Mouse (Mus musculus): ENCODE measurements around the gene Lrrc4. TPM values are rescaled to one million over a fixed set of nuclear protein-coding genes. Genes with fewer than 3 reads are reported as not detected.

Lrrc4 gene
- polyA plus RNA-seq, 1 experiment from 2014 or later: 0.65 TPM

DNA sequence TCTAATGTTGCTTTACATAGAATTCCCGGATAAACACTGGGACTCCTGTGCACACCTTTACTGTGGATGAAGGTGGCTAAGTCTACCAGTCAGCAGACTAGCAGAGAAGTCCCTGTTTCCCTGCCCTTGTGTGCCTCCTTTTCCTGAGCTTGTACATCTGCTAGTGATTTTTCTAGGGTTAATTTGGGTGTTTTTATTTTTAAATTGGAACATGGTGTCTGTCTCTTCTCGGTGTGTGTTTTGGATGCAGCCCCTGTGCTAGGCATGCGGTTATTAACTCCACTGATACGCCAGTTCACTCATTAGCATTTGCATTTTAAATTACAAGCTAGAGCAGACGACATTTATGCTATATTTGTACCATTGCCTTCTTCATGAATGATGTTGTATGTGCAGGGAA is 77.9 kb downstream of the Lrrc4 start:
- 90% methylated on average over 5 of the region's 5 CpGs for WGBS
- no peaks in the 10 kb centered on the region for H3K9me3 ChIP-seq (ENCODE audit: control insufficient read depth, low read length)
- no peaks in the 10 kb centered on the region for H3K27me3 ChIP-seq (replicated peaks; ENCODE audit: control insufficient read depth, insufficient read depth, low read length)
- no peak overlapping the region for H3K27ac ChIP-seq (ENCODE audit: low read length)
- H3K4me2 ChIP-seq (ENCODE audit: low read depth, low read length): no peak overlapping the region
- no peak overlapping the region for H3K4me3 ChIP-seq (ENCODE audit: low read length)
- peaks cover 7% of the 10 kb centered on the region; the same call in 1 of the 2 replicates for H3K4me1 ChIP-seq (ENCODE audit: control insufficient read depth, insufficient read depth, low read length)
- no peak overlapping the region for H3K9ac ChIP-seq (ENCODE audit: low read depth, low read length)
- H3K36me3 ChIP-seq (ENCODE audit: control insufficient read depth, insufficient read depth, low read length): no peaks in the 10 kb centered on the region
- ATAC-seq: no peak

GRCm38 (mm10) chr6:28753217-28753616 is 78.3 kb downstream of the Lrrc4 start:
- H3K9me3 ChIP-seq (ENCODE audit: control insufficient read depth, low read length): no peaks in the 10 kb centered on the region
- 97% methylated on average over 5 of the region's 5 CpGs for WGBS
- H3K9ac ChIP-seq (ENCODE audit: low read depth, low read length): no peak overlapping the region
- ATAC-seq: no peak
- H3K36me3 ChIP-seq (ENCODE audit: control insufficient read depth, insufficient read depth, low read length): no peaks in the 10 kb centered on the region
- H3K27ac ChIP-seq (ENCODE audit: low read length): no peak overlapping the region
- no peak overlapping the region for H3K4me3 ChIP-seq (ENCODE audit: low read length)
- no peak overlapping the region for H3K4me2 ChIP-seq (ENCODE audit: low read depth, low read length)
- no peaks in the 10 kb centered on the region for H3K27me3 ChIP-seq (replicated peaks; ENCODE audit: control insufficient read depth, insufficient read depth, low read length)
- H3K4me1 ChIP-seq (ENCODE audit: control insufficient read depth, insufficient read depth, low read length): peaks cover 3% of the 10 kb centered on the region; the same call in 1 of the 2 replicates

DNA sequence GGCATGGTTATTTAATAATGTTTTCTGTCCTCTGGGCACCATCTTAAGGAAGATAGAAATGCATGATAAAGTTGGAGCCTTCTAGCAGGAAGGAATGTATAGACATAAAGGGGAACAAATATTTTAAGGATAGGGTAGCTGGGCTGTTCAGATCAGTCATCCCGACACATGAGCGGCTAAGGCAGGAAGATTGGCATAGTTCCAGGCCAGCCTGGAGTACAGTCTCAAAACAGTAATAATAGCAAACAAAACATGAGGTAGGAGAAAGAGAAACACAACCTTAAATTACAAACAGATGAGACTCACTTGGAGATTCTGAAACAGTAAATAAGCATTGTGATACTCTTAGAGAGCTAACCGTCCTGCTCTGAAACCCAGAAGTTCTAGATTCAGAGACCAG is 80.4 kb downstream of the Lrrc4 start:
- no peaks in the 10 kb centered on the region for H3K9me3 ChIP-seq (ENCODE audit: control insufficient read depth, low read length)
- H3K4me1 ChIP-seq (ENCODE audit: control insufficient read depth, insufficient read depth, low read length): no peaks in the 10 kb centered on the region
- ATAC-seq: no peak
- H3K4me2 ChIP-seq (ENCODE audit: low read depth, low read length): no peak overlapping the region
- no peak overlapping the region for H3K9ac ChIP-seq (ENCODE audit: low read depth, low read length)
- no peaks in the 10 kb centered on the region for H3K27me3 ChIP-seq (replicated peaks; ENCODE audit: control insufficient read depth, insufficient read depth, low read length)
- H3K36me3 ChIP-seq (ENCODE audit: control insufficient read depth, insufficient read depth, low read length): no peaks in the 10 kb centered on the region
- no peak overlapping the region for H3K27ac ChIP-seq (ENCODE audit: low read length)
- 74% methylated on average over 3 of the region's 3 CpGs for WGBS
- no peak overlapping the region for H3K4me3 ChIP-seq (ENCODE audit: low read length)

DNA sequence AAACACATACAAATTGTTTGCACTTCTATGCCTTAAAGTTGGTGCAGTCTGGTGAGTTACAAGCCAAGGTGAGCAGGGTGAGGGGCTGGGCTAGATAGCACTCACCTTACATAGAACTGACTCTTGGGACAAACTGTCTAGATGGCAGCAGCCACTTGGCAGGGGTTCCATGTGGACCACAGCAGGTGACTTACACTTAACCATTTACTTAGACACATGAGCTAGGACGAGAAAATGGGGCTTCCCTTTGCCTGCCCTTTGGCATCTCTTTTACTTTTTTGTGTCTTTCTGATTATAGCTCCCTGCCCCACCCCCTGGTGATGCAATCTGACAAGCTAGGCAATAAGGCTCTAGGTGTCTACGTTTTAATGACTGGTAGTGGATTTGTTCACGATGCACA is 82.3 kb downstream of the Lrrc4 start:
- no peak overlapping the region for H3K9ac ChIP-seq (ENCODE audit: low read depth, low read length)
- no peak for ATAC-seq
- H3K9me3 ChIP-seq (ENCODE audit: control insufficient read depth, low read length): no peaks in the 10 kb centered on the region
- H3K4me2 ChIP-seq (ENCODE audit: low read depth, low read length): no peak overlapping the region
- H3K4me1 ChIP-seq (ENCODE audit: control insufficient read depth, insufficient read depth, low read length): no peaks in the 10 kb centered on the region
- H3K4me3 ChIP-seq (ENCODE audit: low read length): no peak overlapping the region
- H3K36me3 ChIP-seq (ENCODE audit: control insufficient read depth, insufficient read depth, low read length): no peaks in the 10 kb centered on the region
- 69% methylated on average over 3 of the region's 3 CpGs for WGBS
- no peaks in the 10 kb centered on the region for H3K27me3 ChIP-seq (replicated peaks; ENCODE audit: control insufficient read depth, insufficient read depth, low read length)
- no peak overlapping the region for H3K27ac ChIP-seq (ENCODE audit: low read length)

- H3K4me1 ChIP-seq (ENCODE audit: control insufficient read depth, insufficient read depth, low read length): no peaks in the 10 kb centered on the region
- no peaks in the 10 kb centered on the region for H3K27me3 ChIP-seq (replicated peaks; ENCODE audit: control insufficient read depth, insufficient read depth, low read length)
- no peak overlapping the region for H3K4me3 ChIP-seq (ENCODE audit: low read length)
- no peaks in the 10 kb centered on the region for H3K36me3 ChIP-seq (ENCODE audit: control insufficient read depth, insufficient read depth, low read length)
- no peak; the same call in 1 of the 2 replicates for ATAC-seq
- no peaks in the 10 kb centered on the region for H3K9me3 ChIP-seq (ENCODE audit: control insufficient read depth, low read length)
- 69% methylated on average over 14 of the region's 14 CpGs for WGBS
- no peak overlapping the region for H3K9ac ChIP-seq (ENCODE audit: low read depth, low read length)
- no peak overlapping the region for H3K4me2 ChIP-seq (ENCODE audit: low read depth, low read length)
- H3K27ac ChIP-seq (ENCODE audit: low read length): no peak overlapping the region
Observed at GRCm38 (mm10) chr6:28747931-28748670, 83.4 kb downstream of the Lrrc4 start.

DNA sequence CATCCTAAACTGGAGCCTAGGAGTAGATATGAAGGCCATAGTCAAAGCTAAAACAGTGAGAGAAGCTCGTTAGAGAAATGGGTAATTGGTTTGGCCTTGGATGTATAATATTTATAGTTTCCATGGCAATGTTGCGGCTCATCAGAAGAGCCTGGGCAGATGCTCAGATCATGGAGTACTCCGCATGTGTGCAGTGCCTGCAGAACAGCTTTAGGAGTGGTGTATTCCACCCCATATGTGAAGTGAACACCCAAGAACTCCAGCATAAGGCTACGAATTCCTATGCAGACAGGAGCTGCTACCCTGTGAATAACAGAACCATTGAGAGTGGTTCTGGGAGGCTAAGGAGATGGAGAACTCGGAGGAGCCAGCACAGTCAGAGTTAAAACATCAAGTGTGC is 84.5 kb downstream of the Lrrc4 start:
- ATAC-seq: no peak
- H3K9ac ChIP-seq (ENCODE audit: low read depth, low read length): no peak overlapping the region
- H3K36me3 ChIP-seq (ENCODE audit: control insufficient read depth, insufficient read depth, low read length): no peaks in the 10 kb centered on the region
- H3K4me3 ChIP-seq (ENCODE audit: low read length): no peak overlapping the region
- no peaks in the 10 kb centered on the region for H3K27me3 ChIP-seq (replicated peaks; ENCODE audit: control insufficient read depth, insufficient read depth, low read length)
- H3K4me1 ChIP-seq (ENCODE audit: control insufficient read depth, insufficient read depth, low read length): no peaks in the 10 kb centered on the region
- H3K4me2 ChIP-seq (ENCODE audit: low read depth, low read length): no peak overlapping the region
- no peak overlapping the region for H3K27ac ChIP-seq (ENCODE audit: low read length)
- WGBS: 91% methylated on average over 5 of the region's 5 CpGs
- no peaks in the 10 kb centered on the region for H3K9me3 ChIP-seq (ENCODE audit: control insufficient read depth, low read length)

DNA sequence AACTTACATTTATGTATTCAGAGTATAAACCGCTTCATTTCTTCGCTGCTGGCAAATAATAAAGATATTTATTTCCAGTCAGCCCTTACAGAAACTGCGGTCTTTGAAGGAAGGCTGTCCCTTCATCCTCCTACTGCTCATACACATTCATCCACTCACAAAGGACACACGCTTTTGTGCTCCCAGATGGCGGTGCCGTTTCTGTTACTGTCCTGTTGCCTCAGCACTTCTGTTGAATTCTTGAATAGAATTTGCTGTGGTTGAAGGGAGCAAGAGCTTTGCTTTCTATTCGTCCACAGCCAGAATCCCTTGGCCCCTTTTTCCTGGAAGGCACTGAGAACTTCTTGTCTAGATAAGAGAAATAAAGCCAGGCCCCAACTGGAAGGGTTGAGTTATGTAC is 85.7 kb downstream of the Lrrc4 start:
- Histone ChIP-seq H3K9me3 (ENCODE audit: control insufficient read depth, low read length) (no peaks in the 10 kb centered on the region), H3K4me2 (ENCODE audit: low read depth, low read length) (no peak overlapping the region), H3K27ac (ENCODE audit: low read length) (no peak overlapping the region), H3K36me3 (ENCODE audit: control insufficient read depth, insufficient read depth, low read length) (no peaks in the 10 kb centered on the region), H3K27me3 (replicated peaks; ENCODE audit: control insufficient read depth, insufficient read depth, low read length) (no peaks in the 10 kb centered on the region), H3K4me1 (ENCODE audit: control insufficient read depth, insufficient read depth, low read length) (no peaks in the 10 kb centered on the region), H3K9ac (ENCODE audit: low read depth, low read length) (no peak overlapping the region), H3K4me3 (ENCODE audit: low read length) (no peak overlapping the region)
- ATAC-seq: no peak
- WGBS: 90% methylated on average over 7 of the region's 7 CpGs

DNA sequence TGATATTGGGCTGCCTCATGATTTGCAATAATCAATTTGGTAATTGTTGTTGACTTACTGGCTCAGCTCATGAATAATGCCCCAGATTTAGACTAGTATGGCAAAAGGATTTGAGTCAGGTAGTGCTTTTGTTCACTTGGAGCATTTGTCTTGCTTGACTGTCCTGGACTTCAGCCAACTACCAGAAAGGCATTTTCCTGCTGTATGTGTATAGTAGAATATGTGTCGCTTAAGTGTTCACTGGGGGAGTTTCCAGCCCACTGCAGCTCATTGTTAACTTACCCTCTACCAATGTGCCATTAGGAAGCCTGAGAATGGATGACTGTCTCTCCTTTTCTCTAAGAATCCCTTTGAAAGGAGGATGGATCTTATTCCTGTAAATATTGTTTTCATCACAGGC is 88.0 kb downstream of the Lrrc4 start:
- no peaks in the 10 kb centered on the region for H3K9me3 ChIP-seq (ENCODE audit: control insufficient read depth, low read length)
- H3K4me2 ChIP-seq (ENCODE audit: low read depth, low read length): no peak overlapping the region
- H3K27ac ChIP-seq (ENCODE audit: low read length): no peak overlapping the region
- ATAC-seq: no peak
- no peaks in the 10 kb centered on the region for H3K36me3 ChIP-seq (ENCODE audit: control insufficient read depth, insufficient read depth, low read length)
- 35% methylated on average over 1 of the region's 1 CpGs for WGBS
- no peaks in the 10 kb centered on the region for H3K27me3 ChIP-seq (replicated peaks; ENCODE audit: control insufficient read depth, insufficient read depth, low read length)
- H3K9ac ChIP-seq (ENCODE audit: low read depth, low read length): no peak overlapping the region
- H3K4me1 ChIP-seq (ENCODE audit: control insufficient read depth, insufficient read depth, low read length): no peaks in the 10 kb centered on the region
- no peak overlapping the region for H3K4me3 ChIP-seq (ENCODE audit: low read length)

DNA sequence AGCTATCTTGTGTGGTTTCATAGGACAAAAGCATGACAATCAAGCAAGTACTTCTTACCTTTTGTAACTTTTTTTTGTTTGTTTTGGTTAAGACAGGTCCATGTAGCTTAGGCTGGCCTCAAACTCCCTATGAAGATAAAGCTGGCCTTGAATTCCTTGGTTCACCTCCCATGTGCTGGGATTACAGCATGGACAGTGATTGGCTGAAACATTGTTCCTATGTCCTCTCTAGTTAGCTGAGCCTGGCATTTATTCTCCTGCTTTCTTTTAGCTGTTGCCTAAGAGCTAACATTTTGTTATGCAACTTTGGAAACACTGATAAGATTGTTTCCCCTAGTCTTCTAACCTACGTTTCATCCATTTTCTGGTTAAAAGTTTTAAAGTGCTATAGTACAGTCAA is 93.9 kb downstream of the Lrrc4 start:
- WGBS: 68% methylated on average over 1 of the region's 1 CpGs
- H3K4me1 ChIP-seq (ENCODE audit: control insufficient read depth, insufficient read depth, low read length): 0 out of 2 replicates have a peak, but pooled peaks cover 3% of the 10 kb centered on the region
- ATAC-seq: no peak
- H3K27ac ChIP-seq (ENCODE audit: low read length): no peak overlapping the region
- no peaks in the 10 kb centered on the region for H3K9me3 ChIP-seq (ENCODE audit: control insufficient read depth, low read length)
- no peaks in the 10 kb centered on the region for H3K36me3 ChIP-seq (ENCODE audit: control insufficient read depth, insufficient read depth, low read length)
- H3K9ac ChIP-seq (ENCODE audit: low read depth, low read length): no peak overlapping the region
- no peaks in the 10 kb centered on the region for H3K27me3 ChIP-seq (replicated peaks; ENCODE audit: control insufficient read depth, insufficient read depth, low read length)
- no peak overlapping the region for H3K4me2 ChIP-seq (ENCODE audit: low read depth, low read length)
- no peak overlapping the region for H3K4me3 ChIP-seq (ENCODE audit: low read length)

DNA sequence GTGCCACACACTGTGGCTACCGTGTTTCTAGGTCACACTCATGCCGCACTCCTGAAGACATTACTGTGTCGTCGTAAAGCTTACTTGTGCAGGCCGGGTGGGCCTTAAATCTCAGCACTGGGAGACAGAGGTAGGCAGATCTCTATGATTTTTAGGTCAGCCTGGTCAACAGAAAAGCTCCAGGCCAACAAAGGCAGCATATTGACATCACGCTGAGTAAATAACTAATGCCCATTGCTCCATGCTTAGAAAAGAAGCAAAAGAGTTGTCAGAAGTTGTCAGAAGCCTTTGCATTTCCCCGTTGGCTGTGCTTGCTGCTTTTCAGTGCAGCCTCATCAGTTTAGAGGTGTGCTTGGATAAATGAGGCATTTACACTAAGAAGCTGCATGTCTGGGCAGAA is 94.9 kb downstream of the Lrrc4 start:
- no peaks in the 10 kb centered on the region for H3K36me3 ChIP-seq (ENCODE audit: control insufficient read depth, insufficient read depth, low read length)
- H3K27ac ChIP-seq (ENCODE audit: low read length): no peak overlapping the region
- H3K4me1 ChIP-seq (ENCODE audit: control insufficient read depth, insufficient read depth, low read length): 0 out of 2 replicates have a peak, but pooled peaks cover 3% of the 10 kb centered on the region
- H3K9ac ChIP-seq (ENCODE audit: low read depth, low read length): no peak overlapping the region
- 74% methylated on average over 7 of the region's 7 CpGs for WGBS
- no peaks in the 10 kb centered on the region for H3K27me3 ChIP-seq (replicated peaks; ENCODE audit: control insufficient read depth, insufficient read depth, low read length)
- ATAC-seq: no peak
- H3K4me3 ChIP-seq (ENCODE audit: low read length): no peak overlapping the region
- no peak overlapping the region for H3K4me2 ChIP-seq (ENCODE audit: low read depth, low read length)
- H3K9me3 ChIP-seq (ENCODE audit: control insufficient read depth, low read length): no peaks in the 10 kb centered on the region

Measured in intestine, embryonic 16.5 days (tissue).